Mouse (Mus musculus) intestine, embryonic 16.5 days (tissue): ENCODE results near the gene Adh5. TPM values are rescaled to one million over a fixed set of nuclear protein-coding genes. Genes with fewer than 3 reads are reported as not detected.
"Not testable (repeated sequence)": the region's sequence is repeated elsewhere in the genome, so short reads cannot be mapped to it uniquely, and the experiment has no call there.

Experiments used
- ATAC-seq: fragments of 200-750 bp; cut with Nextera tagmentation; 2 replicates; pipeline ENCODE4 v1.8.0; 2017; ENCODE audit warnings: moderate TSS enrichment, moderate library complexity
- H3K27ac ChIP-seq: fragments of 300-500 bp; sonication (generic); 2 replicates; pipeline ENCODE4 v1.5.1; 2014; ENCODE audit warnings: mild to moderate bottlenecking, low read length
- H3K27me3 ChIP-seq: fragments of 300-500 bp; sonication (generic); replicated peaks from 2 replicates; pipeline ENCODE4 v1.6.1; 2014; ENCODE audit warnings: low read length, control low read depth, mixed read lengths; ENCODE audit not compliant: control insufficient read depth, insufficient read depth
- H3K36me3 ChIP-seq: fragments of 300-500 bp; sonication (generic); 2 replicates; pipeline ENCODE4 v1.6.1; 2014; ENCODE audit warnings: low read length, control low read depth; ENCODE audit not compliant: control insufficient read depth, insufficient read depth
- H3K4me1 ChIP-seq: fragments of 300-500 bp; sonication (generic); 2 replicates; pipeline ENCODE4 v1.6.1; 2014; ENCODE audit warnings: low read length, control low read depth, mixed read lengths; ENCODE audit not compliant: control insufficient read depth, insufficient read depth
- H3K4me2 ChIP-seq: fragments of 300-500 bp; sonication (generic); 2 replicates; pipeline ENCODE4 v1.6.1; 2014; ENCODE audit warnings: low read depth, low read length, control low read depth
- H3K4me3 ChIP-seq: fragments of 300-500 bp; sonication (generic); 2 replicates; pipeline ENCODE4 v1.5.1; 2014; ENCODE audit warnings: mild to moderate bottlenecking, low read length
- H3K9ac ChIP-seq: fragments of 300-500 bp; sonication (generic); 2 replicates; pipeline ENCODE4 v1.6.1; 2014; ENCODE audit warnings: low read depth, low read length
- H3K9me3 ChIP-seq: fragments of 300-500 bp; sonication (generic); 2 replicates; pipeline ENCODE4 v1.6.1; 2016; ENCODE audit warnings: low read length, control low read depth; ENCODE audit not compliant: control insufficient read depth
- WGBS: fragments of 180-500 bp; shearing (Covaris S2); extraction: QIAGEN DNeasy Blood & Tissue Kit; methylation state at CpG from one replicate; pipeline ENCODE4 v1.1.7; 2014; 5-methylcytosine and 5-hydroxymethylcytosine counted together
- polyA plus RNA-seq: library from polyadenylated mRNA; unstranded; fragments of >200 nt; fragmentation: Nextera tagmentation; extraction: Ambion mirVana; gene quantifications from 2 replicates; pipeline ENCODE4 v1.2.1, GENCODE M21; 2015

Gene Adh5
- polyA plus RNA-seq, 1 experiment from 2014 or later: 233 TPM

DNA sequence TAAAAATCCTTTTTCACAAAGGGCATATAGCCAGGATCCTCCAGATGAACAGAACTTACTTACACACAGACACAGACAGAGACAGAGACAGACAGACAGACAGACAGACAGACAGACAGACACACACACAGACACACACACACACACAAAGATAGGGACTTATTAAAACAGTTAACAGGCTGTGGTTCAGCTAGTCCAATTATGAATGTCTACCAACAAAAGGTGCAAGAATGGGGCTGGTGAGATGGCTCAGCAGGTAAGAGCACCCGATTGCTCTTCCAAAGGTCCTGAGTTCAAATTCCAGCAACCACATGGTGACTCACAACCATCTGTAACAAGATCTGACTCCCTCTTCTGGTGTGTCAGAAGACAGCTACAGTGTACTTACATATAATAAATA lies 23.8 kb downstream of the Adh5 start:
- H3K4me3 ChIP-seq, H3K27me3 ChIP-seq, H3K27ac ChIP-seq, H3K9me3 ChIP-seq, ATAC-seq, H3K4me2 ChIP-seq, H3K9ac ChIP-seq, H3K4me1 ChIP-seq: not testable (repeated sequence)
- 89% methylated on average over 1 of the region's 1 CpGs for WGBS
- H3K36me3 ChIP-seq: peaks cover 11% of the 10 kb centered on the region

DNA sequence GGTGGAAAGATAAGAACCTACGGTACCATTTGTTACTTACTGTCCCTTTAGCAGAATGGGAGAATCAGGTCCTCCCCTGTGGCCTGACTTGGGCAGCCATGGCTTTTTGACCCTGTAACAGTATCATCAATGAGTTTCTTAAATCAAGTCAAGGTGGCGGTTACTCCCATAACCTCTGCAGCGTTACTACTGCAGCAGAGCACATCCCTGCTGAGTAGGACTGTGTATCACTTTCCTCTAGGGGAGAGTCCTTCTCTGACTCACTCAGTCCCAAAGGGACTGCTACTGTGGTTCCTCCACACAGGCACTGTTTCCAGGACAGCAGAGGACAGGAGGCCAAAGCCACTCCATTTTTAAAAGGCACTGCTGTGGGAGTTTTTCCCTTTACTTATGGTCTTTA lies 28.2 kb downstream of the Adh5 start:
- ATAC-seq: no peak
- H3K9ac ChIP-seq: no peak overlapping the region
- H3K4me3 ChIP-seq: no peak overlapping the region
- H3K36me3 ChIP-seq: peaks cover 5% of the 10 kb centered on the region
- WGBS: 88% methylated on average over 3 of the region's 3 CpGs
- H3K27ac ChIP-seq: no peak overlapping the region
- no peak overlapping the region for H3K4me2 ChIP-seq
- H3K4me1 ChIP-seq: no peaks in the 10 kb centered on the region
- no peaks in the 10 kb centered on the region for H3K27me3 ChIP-seq
- H3K9me3 ChIP-seq: no peaks in the 10 kb centered on the region

DNA sequence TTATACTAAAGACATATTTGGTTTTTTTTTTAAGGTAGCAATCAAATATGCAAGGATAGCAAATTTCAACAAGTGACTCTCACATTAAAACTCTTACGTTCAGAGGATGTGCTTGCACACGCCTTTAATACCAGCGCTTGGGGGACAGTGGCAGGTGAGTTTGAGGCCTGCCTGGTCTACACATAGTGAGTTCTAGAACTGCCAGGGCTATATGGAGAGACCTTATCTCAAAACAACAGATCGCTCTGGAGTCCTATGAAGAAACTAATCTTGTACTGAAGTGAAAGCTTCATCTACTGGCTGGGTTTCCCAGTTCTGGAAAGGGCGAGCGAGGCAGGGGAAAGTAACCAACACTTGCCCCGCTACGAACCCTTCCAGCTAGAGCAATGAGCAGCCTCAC lies 36.6 kb downstream of the Adh5 start:
- peaks cover under 1% of the 10 kb centered on the region for H3K36me3 ChIP-seq
- H3K27me3 ChIP-seq: no peaks in the 10 kb centered on the region
- no peak overlapping the region for H3K4me3 ChIP-seq
- no peaks in the 10 kb centered on the region for H3K9me3 ChIP-seq
- H3K27ac ChIP-seq: no peak overlapping the region
- ATAC-seq: no peak
- 94% methylated on average over 8 of the region's 8 CpGs for WGBS
- H3K4me2 ChIP-seq: no peak overlapping the region
- H3K4me1 ChIP-seq: no peaks in the 10 kb centered on the region; the same call in 1 of the 2 replicates
- no peak overlapping the region for H3K9ac ChIP-seq

DNA sequence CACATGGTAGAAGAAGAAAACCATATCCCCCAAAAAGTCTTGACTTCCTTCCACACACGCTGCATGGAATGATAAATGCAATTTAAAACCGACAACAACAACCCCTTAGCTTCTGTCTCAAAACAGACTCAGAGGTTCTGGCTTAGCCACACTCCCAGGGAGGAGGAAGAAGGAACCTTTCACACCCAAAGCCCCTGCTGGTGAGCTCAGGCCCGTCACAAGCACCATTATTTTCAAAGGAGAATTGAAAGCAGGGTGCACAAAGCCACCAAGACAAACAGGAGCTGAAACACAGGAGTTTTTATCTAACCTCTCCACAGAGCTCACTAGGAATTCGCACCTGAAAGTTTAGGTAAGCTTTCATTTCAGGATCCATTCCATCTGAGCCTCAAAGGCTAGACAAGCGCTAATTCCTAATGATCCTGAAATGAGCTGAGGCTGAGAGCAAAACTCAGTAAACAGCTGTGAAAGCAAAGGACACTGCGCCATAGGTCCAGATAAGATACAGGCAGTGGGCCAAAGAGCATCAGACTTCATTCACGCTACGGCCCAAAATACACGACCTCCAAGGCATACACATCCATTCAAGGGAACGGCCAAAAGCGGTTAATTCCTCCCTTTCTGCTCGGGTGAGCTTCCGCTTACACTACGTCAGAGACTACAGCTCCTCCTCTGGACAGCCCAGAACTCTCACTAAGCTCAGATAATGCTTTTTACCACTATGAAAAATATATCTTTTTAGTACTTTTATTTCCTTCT lies 38.8 kb downstream of the Adh5 start:
- Histone ChIP-seq H3K4me2 (no peak overlapping the region), H3K36me3 (peaks cover 6% of the 10 kb centered on the region), H3K4me1 (no peaks in the 10 kb centered on the region; the same call in 1 of the 2 replicates), H3K27ac (no peak overlapping the region), H3K9ac (no peak overlapping the region), H3K9me3 (no peaks in the 10 kb centered on the region), H3K27me3 (no peaks in the 10 kb centered on the region), H3K4me3 (no peak overlapping the region)
- ATAC-seq: no peak
- 66% methylated on average over 14 of the region's 14 CpGs for WGBS

DNA sequence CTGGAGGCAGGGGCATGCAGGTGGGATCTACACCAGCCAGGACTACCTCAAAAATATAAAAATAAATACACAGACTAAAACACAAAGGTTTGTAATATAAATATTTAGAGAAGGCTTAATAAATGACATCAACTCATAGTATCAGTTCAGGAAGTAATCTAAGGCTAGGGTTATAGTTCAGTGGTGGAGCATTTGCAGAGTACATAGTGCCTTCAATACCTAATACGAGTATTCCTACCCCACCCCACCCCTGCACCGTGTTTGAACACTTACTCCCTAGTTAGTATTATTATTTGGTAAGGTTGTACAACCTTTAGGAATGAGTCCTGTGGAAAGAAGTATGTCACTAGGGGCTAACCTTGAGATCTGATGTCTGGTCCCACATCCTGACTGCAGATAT lies 40.3 kb downstream of the Adh5 start:
- no peak overlapping the region for H3K4me3 ChIP-seq
- ATAC-seq: no peak
- 67% methylated on average over 2 of the region's 2 CpGs for WGBS
- no peaks in the 10 kb centered on the region for H3K27me3 ChIP-seq
- peaks cover 11% of the 10 kb centered on the region for H3K36me3 ChIP-seq
- peaks cover 4% of the 10 kb centered on the region for H3K4me1 ChIP-seq
- H3K27ac ChIP-seq: no peak overlapping the region
- no peaks in the 10 kb centered on the region for H3K9me3 ChIP-seq
- H3K4me2 ChIP-seq: no peak overlapping the region
- H3K9ac ChIP-seq: no peak overlapping the region

DNA sequence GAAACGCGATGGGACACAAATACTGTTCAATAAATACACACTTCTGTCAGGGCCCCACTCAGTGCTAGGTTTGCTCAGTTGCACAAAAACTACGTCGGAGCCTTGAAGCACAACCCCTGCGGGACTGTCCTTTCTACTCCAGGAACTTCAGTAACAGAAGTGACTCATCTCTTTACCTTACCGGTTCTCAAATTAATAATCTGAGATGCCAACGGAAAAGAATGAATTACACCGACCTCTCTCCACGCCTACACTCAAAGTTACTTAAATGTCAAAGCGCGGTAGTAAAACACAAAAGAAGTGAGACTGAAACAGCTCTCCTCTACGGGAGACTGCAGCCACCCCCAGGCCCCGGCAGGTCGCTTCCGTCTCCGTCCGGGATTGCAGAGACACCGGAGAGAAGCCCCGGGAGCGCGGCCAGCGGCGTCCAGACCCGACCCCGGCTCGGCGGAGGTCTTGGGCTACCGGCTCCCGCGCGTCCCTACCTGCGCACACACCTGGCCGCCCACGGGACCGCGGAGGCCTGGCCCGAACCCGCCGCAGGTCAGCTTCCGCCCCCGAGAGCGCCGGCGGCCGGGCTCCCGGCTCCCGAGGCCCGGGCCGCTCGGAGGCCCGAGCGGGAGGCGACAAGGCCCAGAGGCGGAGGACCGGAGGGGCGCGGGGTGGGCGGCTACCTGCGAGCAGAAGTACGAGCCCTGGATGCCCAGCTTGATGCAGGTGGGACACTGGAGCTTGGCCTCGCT lies 45.9 kb downstream of the Adh5 start:
- peak overlapping the region; percentile 90 for H3K9ac ChIP-seq
- peak; percentile 78 for ATAC-seq
- H3K27me3 ChIP-seq: no peaks in the 10 kb centered on the region
- peak overlapping the region; percentile 76 for H3K4me2 ChIP-seq
- peak overlapping the region; percentile 90 for H3K4me3 ChIP-seq
- under 1% methylated on average over 55 of the region's 61 CpGs for WGBS
- H3K27ac ChIP-seq: peak overlapping the region; percentile 52
- H3K9me3 ChIP-seq: no peaks in the 10 kb centered on the region
- H3K4me1 ChIP-seq: peaks cover 4% of the 10 kb centered on the region
- H3K36me3 ChIP-seq: peaks cover 11% of the 10 kb centered on the region

DNA sequence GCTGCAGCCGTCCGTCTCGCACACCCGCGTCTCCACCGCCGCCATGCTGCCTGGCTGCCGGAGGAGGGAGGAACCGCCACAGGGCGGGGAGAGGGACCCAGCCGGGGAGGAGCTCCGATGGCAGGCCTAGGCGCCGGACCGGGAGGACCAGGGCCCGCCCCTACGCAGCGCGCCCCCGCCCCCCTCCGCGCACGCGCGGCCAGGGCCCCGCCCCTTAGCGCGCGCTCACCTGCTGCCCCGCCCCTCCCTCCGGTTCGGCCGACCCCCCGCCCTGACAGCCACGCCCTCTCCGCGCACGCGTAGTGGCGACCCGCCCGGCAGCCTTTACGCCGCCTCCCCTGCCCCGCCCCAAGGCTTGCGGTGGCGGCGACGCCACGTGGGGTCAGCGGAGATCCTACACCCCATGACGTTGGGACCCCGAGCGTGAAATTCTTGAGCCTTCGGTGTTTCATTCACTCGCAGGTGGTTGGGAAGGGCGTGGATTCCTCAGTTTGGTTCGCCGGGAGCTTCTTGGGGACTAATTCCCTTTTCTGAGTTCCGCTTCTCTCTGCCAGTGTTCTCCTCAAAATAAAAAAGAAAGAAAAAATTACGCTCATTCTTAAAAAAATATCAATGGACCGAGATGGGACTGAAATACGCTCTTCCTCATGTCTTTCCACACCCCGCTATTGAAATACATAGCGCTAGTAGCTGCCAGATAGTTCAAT lies 46.6 kb downstream of the Adh5 start, which contains the start of gene Metap1:
TSS of gene Metap1 (minus strand) at position 189 of the 707 bp plus-strand sequence.
- ATAC-seq: peak; percentile 99
- Histone ChIP-seq H3K4me2 (peak within 1 kb of the TSS; percentile 76), H3K4me1 (peaks cover 4% of the 10 kb centered on the region), H3K4me3 (peak within 1 kb of the TSS; percentile 90), H3K9ac (peak within 1 kb of the TSS; percentile 90), H3K36me3 (peaks cover 10% of the 10 kb centered on the region), H3K27ac (peak within 1 kb of the TSS; percentile 52), H3K9me3 (no peaks in the 10 kb centered on the region), H3K27me3 (no peaks in the 10 kb centered on the region)
- WGBS: under 1% methylated on average over 59 of the region's 65 CpGs

DNA sequence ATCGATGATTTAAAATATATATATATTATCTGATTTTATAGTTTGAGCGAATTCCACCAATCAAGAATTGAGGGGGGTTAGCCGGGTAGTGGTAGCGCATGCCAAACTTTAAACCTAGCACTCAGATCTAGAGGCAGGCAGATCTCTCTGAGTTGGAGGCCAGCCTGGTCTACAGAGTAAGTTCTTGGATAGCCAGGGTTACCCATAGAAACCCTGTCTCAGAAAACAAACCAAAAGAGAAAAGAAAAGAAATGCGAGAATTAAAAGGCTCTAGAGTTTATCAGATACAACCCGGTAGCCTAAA lies 47.1 kb downstream of the Adh5 start:
- ATAC-seq: no peak
- 22% methylated on average over 6 of the region's 6 CpGs for WGBS
- Histone ChIP-seq H3K27ac (no peak overlapping the region), H3K4me2 (peak overlapping the region; percentile 42), H3K9ac (peak overlapping the region; percentile 59), H3K27me3 (no peaks in the 10 kb centered on the region), H3K36me3 (peaks cover 5% of the 10 kb centered on the region; the same call in 1 of the 2 replicates), H3K4me1 (peaks cover 4% of the 10 kb centered on the region), H3K9me3 (no peaks in the 10 kb centered on the region), H3K4me3 (peak overlapping the region; percentile 90)

DNA sequence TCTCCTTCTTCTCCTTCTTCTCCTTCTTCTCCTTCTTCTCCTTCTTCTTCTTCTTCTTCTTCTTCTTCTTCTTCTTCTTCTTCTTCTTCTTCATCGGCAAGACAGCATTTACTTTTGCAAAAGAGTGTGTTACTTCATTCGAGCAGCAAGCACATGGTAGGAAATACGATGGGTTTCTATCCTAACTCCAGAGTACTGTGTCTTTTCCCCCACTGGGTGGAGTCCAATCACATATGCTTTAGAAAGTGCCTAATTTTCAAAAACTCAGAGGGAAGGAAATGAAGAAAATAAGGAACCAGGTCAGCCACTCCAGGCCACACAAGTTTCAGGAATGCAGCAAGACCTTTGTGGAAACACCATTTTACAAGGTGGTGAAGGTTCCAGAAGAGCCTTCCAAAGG lies 50.8 kb downstream of the Adh5 start:
- no peak overlapping the region for H3K4me3 ChIP-seq
- H3K9me3 ChIP-seq: no peaks in the 10 kb centered on the region
- H3K4me2 ChIP-seq: no peak overlapping the region
- no peak overlapping the region for H3K27ac ChIP-seq
- no peak for ATAC-seq
- no peak overlapping the region for H3K9ac ChIP-seq
- 87% methylated on average over 3 of the region's 3 CpGs for WGBS
- no peaks in the 10 kb centered on the region for H3K27me3 ChIP-seq
- no peaks in the 10 kb centered on the region for H3K4me1 ChIP-seq
- H3K36me3 ChIP-seq: no peaks in the 10 kb centered on the region
